Mouse (Mus musculus) lung, postnatal 0 days (tissue): ENCODE measurements around the gene Cracr2b. TPM values are rescaled to one million over a fixed set of nuclear protein-coding genes. Genes with fewer than 3 reads are reported as not detected.

Experiments used
- ATAC-seq: fragments of 200-750 bp; cut with Nextera tagmentation; 2 replicates; pipeline ENCODE4 v1.8.0; 2017; ENCODE audit warnings: moderate library complexity
- DNase-seq: peaks from one replicate; pipeline ENCODE4 v3.0.0-alpha.2; 2016; ENCODE audit warnings: low spot score
- H3K27ac ChIP-seq: fragments of 300-500 bp; sonication (generic); 2 replicates; pipeline ENCODE4 v1.5.1; 2014; ENCODE audit warnings: antibody characterized with exemption, mild to moderate bottlenecking, low read length, mixed read lengths
- H3K27me3 ChIP-seq: fragments of 300-500 bp; sonication (generic); replicated peaks from 2 replicates; pipeline ENCODE4 v1.6.1; 2014; ENCODE audit warnings: low read length, mixed read lengths; ENCODE audit not compliant: insufficient read depth
- H3K36me3 ChIP-seq: fragments of 300-500 bp; sonication (generic); 2 replicates; pipeline ENCODE4 v1.6.1; 2014; ENCODE audit warnings: low read length, mixed read lengths; ENCODE audit not compliant: insufficient read depth
- H3K4me1 ChIP-seq: fragments of 300-500 bp; sonication (generic); 2 replicates; pipeline ENCODE4 v1.6.1; 2014; ENCODE audit warnings: antibody characterized with exemption, low read depth, low read length, mixed read lengths; ENCODE audit not compliant: insufficient read depth
- H3K4me2 ChIP-seq: fragments of 300-500 bp; sonication (generic); replicated peaks from 2 replicates; pipeline ENCODE4 v1.6.1; 2014; ENCODE audit warnings: low read depth, mild to moderate bottlenecking, low read length, moderate library complexity, mixed read lengths
- H3K4me3 ChIP-seq: fragments of 300-500 bp; sonication (generic); 2 replicates; pipeline ENCODE4 v1.5.1; 2014; ENCODE audit warnings: low read depth, low read length
- H3K9ac ChIP-seq: fragments of 300-500 bp; sonication (generic); replicated peaks from 2 replicates; pipeline ENCODE4 v1.6.1; 2014; ENCODE audit warnings: low read depth, mild to moderate bottlenecking
- H3K9me3 ChIP-seq: fragments of 300-500 bp; sonication (generic); 2 replicates; pipeline ENCODE4 v1.6.1; 2016; ENCODE audit warnings: low read length, mixed read lengths
- CTCF ChIP-seq: IDR thresholded peaks from 2 replicates; pipeline ENCODE4 v1.5.1; 2016; ENCODE audit warnings: antibody characterized with exemption, mild to moderate bottlenecking
- EP300 ChIP-seq: IDR thresholded peaks from 2 replicates; pipeline ENCODE4 v1.6.1; 2016; ENCODE audit warnings: antibody characterized with exemption, mild to moderate bottlenecking, control low read depth
- WGBS: fragments of 180-500 bp; shearing (Covaris S2); extraction: QIAGEN DNeasy Blood & Tissue Kit; methylation state at CpG from one replicate; pipeline ENCODE4 v1.1.7; 2014; 5-methylcytosine and 5-hydroxymethylcytosine counted together
- polyA plus RNA-seq: library from polyadenylated mRNA; unstranded; fragments of >200 nt; fragmentation: Nextera tagmentation; extraction: Ambion mirVana; gene quantifications from 2 replicates; pipeline ENCODE4 v1.2.1, GENCODE M21; 2015

Gene Cracr2b
- polyA plus RNA-seq, 1 experiment from 2014 or later: 74.9 TPM

DNA sequence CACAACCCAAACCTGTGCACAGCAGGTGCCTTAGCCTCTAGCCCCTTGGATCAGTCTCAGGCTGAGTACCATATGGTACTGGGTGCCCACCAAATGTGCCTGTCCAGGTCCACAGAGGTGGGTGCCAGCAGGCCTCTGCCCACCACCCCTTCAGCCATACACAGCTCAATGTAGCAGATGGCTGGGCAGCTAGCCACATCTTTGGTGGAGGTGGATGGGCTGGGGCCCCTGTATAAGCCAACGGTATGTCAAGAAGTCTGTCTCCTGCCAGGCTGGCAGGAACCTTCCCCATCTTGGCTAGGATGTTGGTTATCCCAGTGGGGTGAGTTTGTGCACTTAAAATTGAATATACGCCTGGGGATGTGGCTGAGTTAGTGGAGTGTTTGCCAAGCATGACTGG lies 24.7 kb downstream of the Cracr2b start:
- Histone ChIP-seq H3K4me1 (peaks cover 19% of the 10 kb centered on the region), H3K36me3 (no peaks in the 10 kb centered on the region), H3K27ac (no peak overlapping the region), H3K9me3 (no peaks in the 10 kb centered on the region), H3K27me3 (0 out of 2 replicates have a peak, but pooled peaks cover 3% of the 10 kb centered on the region), H3K4me3 (no peak overlapping the region), H3K4me2 (no peak overlapping the region), H3K9ac (no peak overlapping the region)
- TF ChIP-seq EP300: no peak
- 69% methylated on average over 2 of the region's 2 CpGs for WGBS
- ATAC-seq (no peak), DNase-seq (no peak)

DNA sequence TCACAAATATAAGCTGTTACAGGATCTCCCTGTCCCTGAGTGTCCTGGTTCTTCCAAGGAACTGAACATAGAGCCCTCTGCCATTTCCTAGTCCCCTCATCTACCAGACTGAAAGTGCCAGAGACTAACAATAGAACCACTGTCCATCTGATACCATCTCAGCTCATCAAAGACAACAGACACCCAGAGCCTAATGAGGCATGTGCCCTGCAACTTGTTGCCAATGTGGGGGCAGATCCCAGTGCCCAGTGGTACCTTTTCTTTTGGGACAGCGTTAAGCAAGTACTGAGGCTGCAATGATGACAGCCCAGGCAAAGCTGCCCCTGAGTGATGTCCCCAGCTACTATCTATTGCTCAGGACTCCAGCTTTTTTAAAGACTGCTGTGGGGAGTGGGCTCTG lies 25.3 kb downstream of the Cracr2b start:
- Histone ChIP-seq H3K4me2 (no peak overlapping the region), H3K4me1 (peaks cover 14% of the 10 kb centered on the region), H3K27ac (no peak overlapping the region), H3K36me3 (no peaks in the 10 kb centered on the region), H3K9me3 (no peaks in the 10 kb centered on the region), H3K4me3 (no peak overlapping the region), H3K27me3 (0 out of 2 replicates have a peak, but pooled peaks cover 3% of the 10 kb centered on the region), H3K9ac (no peak overlapping the region)
- 83% methylated on average over 1 of the region's 1 CpGs for WGBS
- no peak for DNase-seq
- ATAC-seq: no peak
- TF ChIP-seq CTCF: no peak
- no peak for TF ChIP-seq EP300

DNA sequence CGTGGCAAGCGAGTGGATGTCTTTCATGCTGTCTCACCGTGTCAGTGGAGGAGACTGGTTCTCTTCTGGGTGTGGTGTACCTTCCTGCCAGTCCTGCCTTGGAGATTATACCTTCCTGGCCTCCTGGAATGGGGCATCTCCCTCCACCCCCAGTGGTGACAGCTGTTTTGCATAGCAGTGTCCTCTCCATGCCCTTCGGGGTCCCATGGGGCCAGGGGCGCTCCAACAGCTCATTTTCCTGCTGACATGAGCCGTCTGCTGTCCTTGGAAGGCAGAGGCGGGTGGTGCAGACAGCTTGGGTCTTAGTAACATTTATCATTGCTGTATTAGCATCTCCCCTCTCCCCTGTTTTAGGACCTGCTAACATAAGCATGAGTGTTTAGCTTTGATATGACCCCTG lies 26.2 kb downstream of the Cracr2b start:
- Histone ChIP-seq H3K9me3 (no peaks in the 10 kb centered on the region), H3K9ac (no peak overlapping the region), H3K27me3 (no peaks in the 10 kb centered on the region), H3K4me3 (no peak overlapping the region), H3K4me2 (no peak overlapping the region), H3K36me3 (no peaks in the 10 kb centered on the region), H3K4me1 (peaks cover 7% of the 10 kb centered on the region; the same call in 1 of the 2 replicates), H3K27ac (no peak overlapping the region)
- DNase-seq (no peak), ATAC-seq (no peak)
- no peak for TF ChIP-seq CTCF
- TF ChIP-seq EP300: no peak
- WGBS: 80% methylated on average over 7 of the region's 7 CpGs

DNA sequence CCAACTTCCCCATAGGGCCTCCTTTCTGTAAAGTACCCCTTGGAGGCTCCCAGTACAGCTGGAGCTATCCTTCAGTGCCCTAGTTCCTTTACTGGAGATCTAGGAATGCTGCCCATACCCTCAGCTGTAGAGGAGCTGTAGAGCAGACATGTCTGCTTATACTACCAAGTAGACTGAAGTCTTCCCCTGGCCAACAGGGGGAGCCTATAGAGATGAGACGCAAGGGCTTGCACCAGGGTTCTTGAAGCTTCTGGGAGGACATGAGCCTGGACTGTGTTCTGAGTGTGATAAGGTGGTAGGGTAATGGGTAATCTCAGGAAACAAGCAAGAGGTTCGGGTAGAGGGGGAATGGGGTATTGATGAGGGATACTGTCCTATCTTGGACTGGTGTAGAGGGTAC lies 30.3 kb downstream of the Cracr2b start:
- Histone ChIP-seq H3K4me2 (no peak overlapping the region), H3K27ac (no peak overlapping the region), H3K36me3 (no peaks in the 10 kb centered on the region; the same call in 1 of the 2 replicates), H3K4me1 (no peaks in the 10 kb centered on the region), H3K27me3 (no peaks in the 10 kb centered on the region), H3K4me3 (no peak overlapping the region), H3K9ac (no peak overlapping the region), H3K9me3 (no peaks in the 10 kb centered on the region)
- no peak for DNase-seq
- WGBS: 66% methylated on average over 2 of the region's 2 CpGs
- no peak for ATAC-seq
- TF ChIP-seq CTCF (peak; percentile 53), EP300 (no peak)

DNA sequence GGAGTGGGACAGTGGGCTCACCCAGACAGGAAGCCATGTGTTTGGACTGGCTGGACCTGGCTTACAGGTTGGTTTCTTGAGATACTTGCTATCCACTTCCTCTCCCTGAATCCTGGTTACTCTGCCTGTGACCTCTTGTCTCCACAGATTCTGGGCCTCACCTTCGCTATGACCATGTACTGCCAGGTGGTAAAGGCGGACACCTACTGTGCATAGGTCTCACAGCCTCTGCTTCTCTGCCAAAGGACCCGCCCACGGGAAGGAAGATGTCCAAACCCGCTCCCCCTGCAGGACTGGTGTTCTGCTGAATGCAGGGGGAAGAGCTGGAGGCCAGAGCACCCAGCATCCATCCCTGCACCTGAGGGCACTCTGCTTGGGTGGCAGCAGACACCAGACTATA lies 31.8 kb downstream of the Cracr2b start:
- no peak for DNase-seq
- whole genome bisulfite sequencing: 81% methylated on average over 5 of the region's 5 CpGs
- Histone ChIP-seq H3K9ac (no peak overlapping the region), H3K9me3 (no peaks in the 10 kb centered on the region), H3K36me3 (no peaks in the 10 kb centered on the region; the same call in 1 of the 2 replicates), H3K4me2 (no peak overlapping the region), H3K27ac (no peak overlapping the region), H3K27me3 (no peaks in the 10 kb centered on the region), H3K4me1 (no peaks in the 10 kb centered on the region), H3K4me3 (no peak overlapping the region)
- ATAC-seq: no peak
- no peak for TF ChIP-seq EP300
- no peak for TF ChIP-seq CTCF

DNA sequence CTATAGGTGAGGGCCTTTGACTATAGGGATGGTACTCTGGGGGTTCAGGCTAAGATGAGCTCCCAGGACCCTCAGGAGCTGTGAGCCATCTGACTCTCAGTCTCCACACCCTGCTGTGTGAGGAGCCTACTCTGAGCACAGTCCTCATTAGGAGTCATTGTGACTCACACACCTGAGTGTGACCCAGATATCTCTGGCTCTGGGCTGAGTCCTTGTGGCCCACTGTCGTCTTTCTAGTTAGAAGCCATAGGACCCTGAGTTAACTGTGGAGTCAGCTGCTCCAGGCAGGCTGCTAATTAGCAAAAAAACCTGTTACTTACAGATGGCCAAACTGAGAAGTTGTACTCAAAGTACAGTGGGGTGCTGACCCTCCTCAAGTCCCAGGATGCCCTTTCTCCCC lies 32.8 kb downstream of the Cracr2b start:
- H3K4me2 ChIP-seq: no peak overlapping the region
- H3K9ac ChIP-seq: no peak overlapping the region
- no peaks in the 10 kb centered on the region for H3K9me3 ChIP-seq
- H3K4me3 ChIP-seq: no peak overlapping the region
- no peaks in the 10 kb centered on the region for H3K27me3 ChIP-seq
- H3K36me3 ChIP-seq: no peaks in the 10 kb centered on the region; the same call in 1 of the 2 replicates
- ATAC-seq: no peak
- H3K27ac ChIP-seq: no peak overlapping the region
- WGBS: 65% methylated on average over 1 of the region's 1 CpGs
- no peak for DNase-seq
- no peak for TF ChIP-seq CTCF
- H3K4me1 ChIP-seq: no peaks in the 10 kb centered on the region

DNA sequence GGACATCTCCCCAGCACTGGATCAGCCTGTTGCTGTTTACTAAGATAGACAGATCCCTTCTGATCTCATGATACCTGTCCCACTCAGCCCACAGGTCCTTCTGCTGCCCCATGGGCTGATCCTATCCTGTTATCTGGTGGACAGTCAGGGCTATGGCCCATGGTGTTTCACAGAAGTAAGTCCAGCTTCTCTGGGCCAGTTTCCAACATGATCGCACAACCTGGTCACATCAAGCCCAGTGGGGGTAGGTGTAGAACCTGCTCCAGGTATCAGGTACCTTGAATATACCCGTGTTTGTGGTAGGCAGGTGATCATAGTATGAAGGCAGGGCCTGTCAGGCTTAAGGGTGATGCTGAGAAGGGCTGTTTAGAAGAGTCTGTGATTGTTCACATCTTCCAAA lies 34.5 kb downstream of the Cracr2b start:
- Histone ChIP-seq H3K4me1 (no peaks in the 10 kb centered on the region), H3K9me3 (no peaks in the 10 kb centered on the region), H3K27ac (no peak overlapping the region), H3K27me3 (no peaks in the 10 kb centered on the region), H3K4me3 (no peak overlapping the region), H3K36me3 (no peaks in the 10 kb centered on the region; the same call in 1 of the 2 replicates), H3K9ac (no peak overlapping the region), H3K4me2 (no peak overlapping the region)
- ATAC-seq: no peak
- DNase-seq: no peak
- 83% methylated on average over 2 of the region's 2 CpGs for WGBS
- no peak for TF ChIP-seq EP300
